Mouse (Mus musculus): ENCODE results near the gene Capns2. TPM values are rescaled to one million over a fixed set of nuclear protein-coding genes. Genes with fewer than 3 reads are reported as not detected.

The Capns2 gene
- polyA plus RNA-seq, 1 experiment, result 1.7 TPM

- Histone ChIP-seq H3K27me3 (ENCODE audit: control insufficient read depth, insufficient read depth, low read length) (no peaks in the 10 kb centered on the region), H3K4me1 (ENCODE audit: control insufficient read depth, insufficient read depth, low read length) (no peaks in the 10 kb centered on the region), H3K36me3 (ENCODE audit: control insufficient read depth, insufficient read depth, low read length) (no peaks in the 10 kb centered on the region), H3K4me3 (ENCODE audit: control insufficient read depth, low read depth, low read length) (no peak overlapping the region), H3K27ac (ENCODE audit: control insufficient read depth, insufficient read depth, low read depth, low read length) (no peak overlapping the region)
- TF ChIP-seq POLR2A (IDR thresholded peaks at IDR 0.05; ENCODE audit: control insufficient read depth, low read depth, low read length) (no peak), CTCF (IDR thresholded peaks at IDR 0.05; ENCODE audit: control insufficient read depth, insufficient read depth, insufficient replicate concordance, low read depth, low read length) (no peak)
Observed at GRCm38 (mm10) chr8:92895053-92895452, 6.2 kb upstream of the Capns2 start.

- Histone ChIP-seq H3K4me3 (ENCODE audit: control insufficient read depth, low read depth, low read length) (no peak overlapping the region), H3K4me1 (ENCODE audit: control insufficient read depth, insufficient read depth, low read length) (no peaks in the 10 kb centered on the region), H3K27ac (ENCODE audit: control insufficient read depth, insufficient read depth, low read depth, low read length) (no peak overlapping the region), H3K36me3 (ENCODE audit: control insufficient read depth, insufficient read depth, low read length) (no peaks in the 10 kb centered on the region), H3K27me3 (ENCODE audit: control insufficient read depth, insufficient read depth, low read length) (no peaks in the 10 kb centered on the region)
- TF ChIP-seq CTCF (IDR thresholded peaks at IDR 0.05; ENCODE audit: control insufficient read depth, insufficient read depth, insufficient replicate concordance, low read depth, low read length), result no peak
- TF ChIP-seq POLR2A (IDR thresholded peaks at IDR 0.05; ENCODE audit: control insufficient read depth, low read depth, low read length), result no peak
Observed at GRCm38 (mm10) chr8:92896056-92896455, 5.2 kb upstream of the Capns2 start.

DNA sequence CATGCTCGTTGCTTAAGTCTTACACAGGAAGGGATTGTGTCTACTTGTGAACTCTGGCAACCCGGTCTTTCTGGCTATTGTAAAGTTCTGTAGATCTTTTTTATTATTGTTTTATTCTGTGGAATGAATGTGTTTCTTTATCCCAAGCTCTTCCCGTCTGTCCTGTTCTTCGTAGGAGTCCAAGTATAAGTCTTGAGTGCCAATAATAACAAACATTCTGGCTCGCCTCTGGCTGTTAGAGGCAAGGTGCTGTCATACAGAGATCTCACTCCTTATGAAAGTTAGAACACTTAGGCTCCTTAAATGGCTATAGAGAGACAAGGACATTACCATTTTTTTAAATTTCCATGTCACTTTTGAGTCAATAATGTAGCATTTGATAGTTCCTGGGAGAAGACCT is 4.6 kb upstream of the Capns2 start:
- peaks cover 5% of the 10 kb centered on the region for H3K4me1 ChIP-seq (ENCODE audit: control insufficient read depth, insufficient read depth, low read length)
- TF ChIP-seq POLR2A (IDR thresholded peaks at IDR 0.05; ENCODE audit: control insufficient read depth, low read depth, low read length), result no peak
- no peak for TF ChIP-seq CTCF (IDR thresholded peaks at IDR 0.05; ENCODE audit: control insufficient read depth, insufficient read depth, insufficient replicate concordance, low read depth, low read length)
- H3K27me3 ChIP-seq (ENCODE audit: control insufficient read depth, insufficient read depth, low read length), result no peaks in the 10 kb centered on the region
- H3K27ac ChIP-seq (ENCODE audit: control insufficient read depth, insufficient read depth, low read depth, low read length), result no peak overlapping the region
- H3K36me3 ChIP-seq (ENCODE audit: control insufficient read depth, insufficient read depth, low read length), result no peaks in the 10 kb centered on the region
- no peak overlapping the region for H3K4me3 ChIP-seq (ENCODE audit: control insufficient read depth, low read depth, low read length)

DNA sequence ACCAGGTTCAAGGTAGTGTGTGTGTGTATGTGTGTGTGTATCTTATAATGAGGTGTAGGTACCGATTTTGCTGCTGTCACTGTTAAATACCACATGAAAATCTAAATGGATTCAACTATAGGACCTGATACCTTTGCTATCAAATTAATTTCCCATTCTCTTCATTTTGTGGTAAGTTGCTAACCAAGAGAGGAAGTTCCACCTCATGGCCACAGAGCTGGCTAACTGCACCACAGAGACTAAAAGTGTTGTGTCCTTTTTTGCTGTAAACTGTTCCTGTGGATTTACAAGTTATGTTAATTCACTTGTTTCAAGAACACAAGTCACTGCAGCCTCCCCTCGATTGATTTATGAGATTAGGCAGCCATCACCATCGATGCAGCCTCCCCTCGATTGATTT is 3.4 kb upstream of the Capns2 start:
- TF ChIP-seq CTCF (IDR thresholded peaks at IDR 0.05; ENCODE audit: control insufficient read depth, insufficient read depth, insufficient replicate concordance, low read depth, low read length) (no peak), POLR2A (IDR thresholded peaks at IDR 0.05; ENCODE audit: control insufficient read depth, low read depth, low read length) (no peak)
- Histone ChIP-seq H3K27me3 (ENCODE audit: control insufficient read depth, insufficient read depth, low read length) (no peaks in the 10 kb centered on the region), H3K4me1 (ENCODE audit: control insufficient read depth, insufficient read depth, low read length) (peaks cover 6% of the 10 kb centered on the region), H3K27ac (ENCODE audit: control insufficient read depth, insufficient read depth, low read depth, low read length) (no peak overlapping the region), H3K4me3 (ENCODE audit: control insufficient read depth, low read depth, low read length) (no peak overlapping the region), H3K36me3 (ENCODE audit: control insufficient read depth, insufficient read depth, low read length) (no peaks in the 10 kb centered on the region)

GRCm38 (mm10) chr8:92899590-92899989 is 1.6 kb upstream of the Capns2 start:
- no peak for TF ChIP-seq POLR2A (IDR thresholded peaks at IDR 0.05; ENCODE audit: control insufficient read depth, low read depth, low read length)
- no peak for TF ChIP-seq CTCF (IDR thresholded peaks at IDR 0.05; ENCODE audit: control insufficient read depth, insufficient read depth, insufficient replicate concordance, low read depth, low read length)
- Histone ChIP-seq H3K4me1 (ENCODE audit: control insufficient read depth, insufficient read depth, low read length) (peaks cover 6% of the 10 kb centered on the region), H3K27ac (ENCODE audit: control insufficient read depth, insufficient read depth, low read depth, low read length) (no peak overlapping the region), H3K27me3 (ENCODE audit: control insufficient read depth, insufficient read depth, low read length) (no peaks in the 10 kb centered on the region), H3K36me3 (ENCODE audit: control insufficient read depth, insufficient read depth, low read length) (no peaks in the 10 kb centered on the region), H3K4me3 (ENCODE audit: control insufficient read depth, low read depth, low read length) (no peak overlapping the region)

- peaks cover 6% of the 10 kb centered on the region for H3K4me1 ChIP-seq (ENCODE audit: control insufficient read depth, insufficient read depth, low read length)
- no peaks in the 10 kb centered on the region for H3K27me3 ChIP-seq (ENCODE audit: control insufficient read depth, insufficient read depth, low read length)
- no peaks in the 10 kb centered on the region for H3K36me3 ChIP-seq (ENCODE audit: control insufficient read depth, insufficient read depth, low read length)
- TF ChIP-seq POLR2A (IDR thresholded peaks at IDR 0.05; ENCODE audit: control insufficient read depth, low read depth, low read length), result no peak
- TF ChIP-seq CTCF (IDR thresholded peaks at IDR 0.05; ENCODE audit: control insufficient read depth, insufficient read depth, insufficient replicate concordance, low read depth, low read length), result no peak
- no peak overlapping the region for H3K27ac ChIP-seq (ENCODE audit: control insufficient read depth, insufficient read depth, low read depth, low read length)
- no peak overlapping the region for H3K4me3 ChIP-seq (ENCODE audit: control insufficient read depth, low read depth, low read length)
Observed at GRCm38 (mm10) chr8:92902981-92903380, 1.8 kb downstream of the Capns2 start.

DNA sequence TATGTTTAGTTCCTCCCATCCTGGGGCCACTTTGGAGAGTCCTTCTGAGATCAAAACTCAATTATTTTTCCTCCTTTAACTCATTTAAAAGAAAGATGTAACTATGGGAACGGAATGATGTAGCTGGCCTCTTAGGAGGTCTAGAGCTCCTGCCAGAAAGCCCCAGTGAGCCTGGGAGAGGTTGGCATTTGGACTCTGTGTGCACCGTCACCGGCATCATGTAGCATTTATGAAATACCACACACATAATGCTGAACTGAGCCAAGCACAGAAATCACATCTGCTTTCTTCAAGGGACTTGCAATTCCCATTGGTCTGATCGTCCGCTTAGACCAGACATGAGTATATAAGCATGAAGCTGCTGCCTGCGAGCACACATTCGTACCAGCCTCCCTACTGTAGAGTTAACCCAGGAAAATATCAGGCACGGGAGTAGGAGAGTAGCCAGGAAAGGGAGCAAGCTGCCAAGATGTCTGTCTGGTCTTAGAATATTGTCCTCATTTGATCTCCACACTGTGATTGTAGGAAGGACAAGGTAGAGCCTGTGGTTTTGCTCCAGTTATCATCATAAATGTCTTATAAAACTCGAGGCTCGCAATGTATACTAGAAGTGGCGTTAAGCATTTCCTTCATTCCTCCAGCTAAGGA is 2.4 kb downstream of the Capns2 start:
- Histone ChIP-seq H3K27ac (ENCODE audit: control insufficient read depth, insufficient read depth, low read depth, low read length) (no peak overlapping the region), H3K4me3 (ENCODE audit: control insufficient read depth, low read depth, low read length) (no peak overlapping the region), H3K36me3 (ENCODE audit: control insufficient read depth, insufficient read depth, low read length) (no peaks in the 10 kb centered on the region), H3K27me3 (ENCODE audit: control insufficient read depth, insufficient read depth, low read length) (no peaks in the 10 kb centered on the region), H3K4me1 (ENCODE audit: control insufficient read depth, insufficient read depth, low read length) (peaks cover 6% of the 10 kb centered on the region)
- TF ChIP-seq POLR2A (IDR thresholded peaks at IDR 0.05; ENCODE audit: control insufficient read depth, low read depth, low read length) (no peak), CTCF (IDR thresholded peaks at IDR 0.05; ENCODE audit: control insufficient read depth, insufficient read depth, insufficient replicate concordance, low read depth, low read length) (no peak)
